Mouse (Mus musculus): Measurements from ENCODE around the gene A030005K14Rik.

A030005K14Rik gene

GRCm38 (mm10) chr1:83036892-83037667 lies 22.1 kb downstream of the A030005K14Rik start:
- DNase-seq (ENCODE audit: low read depth, low spot score): no peak

GRCm38 (mm10) chr1:83034509-83034908 lies 24.7 kb downstream of the A030005K14Rik start:
- no peak for DNase-seq (ENCODE audit: low read depth, low spot score)

DNA sequence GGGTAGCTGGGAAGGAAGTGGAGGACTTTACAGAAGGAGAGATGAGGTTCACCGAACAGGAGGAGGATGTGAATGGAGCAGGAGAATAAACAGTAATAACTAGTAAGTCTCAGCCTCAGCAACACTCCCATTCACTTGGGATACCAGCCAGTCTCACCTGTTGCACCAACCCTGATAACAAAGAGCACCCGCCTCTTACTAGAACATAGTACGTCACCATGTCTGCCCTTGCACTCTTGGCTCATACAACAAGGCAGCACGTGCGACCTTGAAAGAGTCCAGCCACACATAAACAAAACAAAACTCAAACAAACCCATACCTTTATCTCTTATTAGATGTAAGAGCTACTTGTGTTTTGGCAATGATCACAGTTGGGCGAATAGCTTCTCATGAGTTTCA lies 26.7 kb downstream of the A030005K14Rik start:
- DNase-seq (ENCODE audit: low read depth, low spot score): no peak

- DNase-seq (ENCODE audit: low read depth, low spot score): no peak
Measured at GRCm38 (mm10) chr1:83031950-83032349, 27.2 kb downstream of the A030005K14Rik start.

GRCm38 (mm10) chr1:83016556-83016955 lies 42.6 kb downstream of the A030005K14Rik start:
- no peak for DNase-seq (ENCODE audit: low read depth, low spot score)

- no peak for DNase-seq (ENCODE audit: low read depth, low spot score)
Measured at GRCm38 (mm10) chr1:83015329-83015879, 43.8 kb downstream of the A030005K14Rik start.

DNA sequence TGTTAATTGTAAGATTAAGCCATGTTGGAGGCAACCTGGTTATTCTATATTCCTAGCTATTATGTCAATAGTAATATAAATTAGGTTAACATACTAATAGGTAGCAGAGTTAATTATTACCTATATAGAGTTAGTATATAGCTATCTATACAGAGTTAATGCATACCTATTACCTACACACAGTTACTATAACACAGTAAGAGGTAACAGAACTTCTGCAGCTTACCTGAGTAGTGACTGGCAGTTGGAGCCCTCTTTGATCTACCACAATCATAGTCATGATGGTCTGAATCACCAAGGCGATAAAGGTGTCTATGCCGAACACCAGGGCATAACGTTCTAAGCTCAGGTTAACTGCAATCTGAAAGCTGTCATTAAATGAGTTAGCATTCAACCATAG lies 44.7 kb downstream of the A030005K14Rik start:
- DNase-seq (ENCODE audit: low read depth, low spot score): no peak
